Mouse (Mus musculus): ENCODE data around the gene Med11. TPM values are rescaled to one million over a fixed set of nuclear protein-coding genes. Genes with fewer than 3 reads are reported as not detected.

Med11 gene
- polyA plus RNA-seq, 1 experiment, result 13.3 TPM

DNA sequence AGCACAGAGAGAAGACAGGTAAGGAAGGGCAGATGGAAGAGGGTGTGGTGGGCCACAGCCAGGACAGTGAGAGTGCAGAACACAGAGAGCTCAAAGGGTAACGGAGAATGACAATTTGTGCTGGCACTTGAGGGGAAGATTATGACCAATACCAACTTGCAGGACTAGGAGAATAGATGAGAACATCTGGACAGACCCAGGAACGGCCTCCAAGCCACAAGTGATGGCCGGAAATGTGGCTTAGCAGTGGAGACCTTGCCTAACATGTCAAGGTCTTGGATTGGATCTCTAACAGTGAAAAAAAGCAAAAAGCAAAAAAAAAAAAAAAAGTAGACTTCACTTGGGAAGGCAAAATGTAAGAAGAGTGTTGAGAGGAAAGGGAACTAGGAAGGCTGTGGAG lies 18.0 kb downstream of the Med11 start:
- no peak for TF ChIP-seq GATA1 (IDR thresholded peaks at IDR 0.05; ENCODE audit: low read length)

DNA sequence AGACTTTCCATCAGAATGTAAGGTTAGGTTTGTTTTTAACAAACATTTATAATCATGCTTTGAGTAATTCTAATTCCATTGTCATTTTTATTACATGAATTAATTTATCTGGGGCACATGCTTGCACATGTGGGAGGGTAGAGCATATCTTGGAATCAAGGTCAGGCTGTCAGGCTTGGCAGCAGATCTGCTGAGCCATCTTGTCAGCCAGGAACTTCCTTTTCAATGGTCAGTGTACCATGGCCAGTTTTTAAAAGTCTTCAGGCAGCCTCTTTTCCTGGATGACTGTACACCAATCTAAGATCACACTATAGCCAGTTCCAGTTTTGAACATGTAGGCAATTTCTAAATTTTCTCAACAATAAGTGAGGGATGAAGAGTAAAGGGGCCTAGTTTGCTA lies 21.0 kb downstream of the Med11 start:
- TF ChIP-seq GATA1 (IDR thresholded peaks at IDR 0.05; ENCODE audit: low read length), result no peak

DNA sequence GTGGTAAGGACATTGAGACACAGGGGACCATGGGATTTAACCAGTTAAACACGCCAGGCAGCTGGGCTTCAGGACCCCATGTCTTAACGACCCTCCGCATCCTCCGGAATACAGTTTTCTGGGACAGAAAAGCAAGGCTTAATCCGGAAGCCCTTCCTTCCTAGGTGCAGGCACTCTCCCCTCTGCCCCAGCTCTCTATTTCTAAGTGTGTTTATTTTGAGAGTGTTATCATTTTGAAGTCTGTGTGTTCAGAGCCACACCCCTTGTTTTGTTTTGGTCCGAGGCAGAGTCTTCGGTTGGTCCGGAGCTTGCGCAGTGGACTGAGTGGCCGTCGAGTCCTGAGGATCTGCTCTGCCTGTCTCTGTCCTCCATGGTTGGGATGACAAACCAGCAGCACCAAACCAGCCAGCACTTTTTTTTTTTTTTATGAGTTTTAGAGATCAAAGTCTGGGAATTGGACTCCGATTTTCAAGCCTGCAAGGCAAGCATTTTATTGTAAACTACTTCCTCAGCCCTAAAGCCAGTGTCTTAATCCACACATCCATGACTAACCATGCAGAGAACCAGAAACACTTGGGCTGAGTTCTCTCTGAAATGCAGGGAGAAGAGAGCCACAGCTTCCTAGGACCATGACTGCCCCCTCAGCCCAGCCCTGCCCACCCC lies 23.3 kb downstream of the Med11 start:
- no peak for TF ChIP-seq GATA1 (IDR thresholded peaks at IDR 0.05; ENCODE audit: low read length)

DNA sequence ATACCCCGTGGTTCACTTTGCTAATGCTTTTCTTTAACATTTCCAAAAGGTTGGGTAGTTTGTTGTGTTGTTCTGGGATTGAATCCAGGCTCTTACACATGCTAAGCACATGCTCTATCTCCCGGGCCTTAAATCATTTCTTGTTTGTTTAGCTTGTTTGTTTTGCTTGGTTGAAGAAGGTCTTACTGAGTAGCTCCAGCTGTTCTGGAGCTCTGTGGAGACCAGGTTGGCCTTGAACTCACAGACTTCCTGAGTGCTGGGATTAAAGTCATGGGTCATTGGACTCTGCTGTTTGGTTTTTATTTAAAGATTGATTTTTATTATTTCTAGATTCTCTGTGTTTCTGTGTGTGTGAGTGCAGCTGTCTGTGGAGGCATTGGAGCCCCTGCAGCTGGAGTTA lies 33.8 kb downstream of the Med11 start:
- TF ChIP-seq GATA1 (IDR thresholded peaks at IDR 0.05; ENCODE audit: low read length), result no peak

DNA sequence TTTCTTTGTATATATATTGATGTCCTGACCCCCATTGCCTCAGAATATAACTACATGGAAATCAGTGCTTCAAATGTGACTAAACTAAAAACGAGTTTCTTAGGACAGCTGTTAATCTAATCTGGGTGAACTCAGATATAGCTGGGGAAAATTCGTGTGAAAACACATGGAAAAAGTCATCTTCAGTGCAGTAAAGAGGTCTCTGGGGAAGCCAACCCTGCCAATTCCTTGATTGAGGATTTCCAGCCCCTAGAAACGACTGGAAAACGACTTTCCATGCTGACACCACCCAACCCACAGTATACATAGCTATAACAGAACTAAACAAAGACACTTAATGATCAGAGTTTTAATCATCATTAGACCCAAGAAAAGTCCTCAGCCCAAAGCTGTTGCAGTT lies 36.1 kb downstream of the Med11 start:
- no peak for TF ChIP-seq GATA1 (IDR thresholded peaks at IDR 0.05; ENCODE audit: low read length)

DNA sequence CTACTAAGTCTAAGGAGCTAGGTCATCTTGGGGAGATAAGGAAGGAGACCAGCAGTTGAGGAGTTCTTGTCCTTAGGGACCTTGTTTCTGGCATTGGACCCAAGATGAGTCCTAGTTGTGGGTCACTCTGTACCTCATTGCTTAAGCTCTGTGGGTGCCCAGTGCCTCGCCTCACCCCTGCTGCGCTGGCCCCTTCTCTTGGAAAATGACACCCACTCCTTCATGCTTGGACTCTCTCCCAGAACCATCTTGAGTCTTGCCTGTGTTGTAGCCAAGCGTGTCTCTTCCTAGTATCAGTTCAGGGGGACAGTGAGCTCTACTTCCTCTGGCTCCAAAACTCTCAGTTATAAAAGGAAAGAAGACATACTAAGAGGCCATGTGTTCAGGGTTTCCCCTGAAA lies 37.4 kb downstream of the Med11 start:
- TF ChIP-seq GATA1 (IDR thresholded peaks at IDR 0.05; ENCODE audit: low read length), result no peak

DNA sequence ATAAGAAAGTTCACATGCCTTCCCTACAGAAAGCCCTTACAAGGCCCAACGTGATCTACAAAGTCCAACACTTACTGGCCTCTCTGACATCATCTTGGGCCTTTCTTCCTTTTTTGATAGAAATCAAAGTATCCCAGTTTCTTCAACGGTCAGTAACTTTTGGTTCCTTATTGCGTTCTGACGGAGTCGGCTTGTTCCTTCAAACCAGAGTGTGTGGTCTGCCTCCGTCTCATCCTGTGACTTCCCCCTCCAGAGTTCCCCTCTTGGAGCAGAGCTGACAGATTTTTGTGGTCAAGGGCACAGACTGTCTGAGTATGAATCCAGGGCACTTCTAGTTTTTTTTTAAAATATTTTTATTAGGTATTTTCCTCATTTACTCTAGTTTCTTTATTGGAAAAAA lies 38.0 kb downstream of the Med11 start:
- no peak for TF ChIP-seq GATA1 (IDR thresholded peaks at IDR 0.05; ENCODE audit: low read length)

DNA sequence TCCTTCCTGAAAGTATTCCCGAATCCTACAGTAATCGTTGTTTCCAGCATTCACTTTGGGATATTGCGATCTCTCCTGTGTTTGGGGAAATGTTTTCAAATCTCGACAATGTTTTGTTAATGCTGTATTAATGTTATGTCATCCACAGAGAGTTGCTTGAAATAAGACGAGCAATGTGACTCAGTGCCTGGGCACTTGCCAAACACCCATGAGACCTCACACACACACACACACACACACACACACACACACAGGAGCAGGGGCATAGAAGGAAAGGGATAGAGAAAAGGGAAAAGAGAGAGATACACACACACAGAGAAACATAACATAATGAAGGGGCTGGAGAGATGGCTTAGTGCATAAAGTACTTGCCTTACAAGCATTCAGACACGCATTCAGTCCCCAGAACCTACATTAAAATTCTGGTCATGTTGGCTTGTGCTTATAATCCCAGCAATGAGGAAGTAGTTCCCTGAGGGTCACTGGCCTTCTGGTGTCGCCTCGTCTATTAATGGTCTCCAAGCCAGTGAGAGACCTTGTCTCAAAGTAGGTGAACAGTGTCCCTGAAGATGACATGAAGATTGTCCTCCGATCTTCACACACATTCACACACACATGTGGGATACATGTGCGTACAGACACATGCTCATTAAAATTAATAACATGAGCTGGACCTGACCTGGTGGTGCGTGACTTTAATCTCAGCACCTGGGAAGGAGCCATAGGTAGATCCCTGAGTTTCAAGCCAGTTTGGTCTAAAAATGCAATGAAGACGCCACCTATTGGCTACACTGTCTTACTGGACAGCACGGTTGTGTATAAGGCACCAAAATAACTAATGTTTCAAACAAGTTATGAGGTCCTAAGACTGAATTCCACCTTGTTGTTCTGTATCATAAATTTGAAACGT lies 48.1 kb downstream of the Med11 start:
- TF ChIP-seq GATA1 (IDR thresholded peaks at IDR 0.05; ENCODE audit: low read length), result no peak

DNA sequence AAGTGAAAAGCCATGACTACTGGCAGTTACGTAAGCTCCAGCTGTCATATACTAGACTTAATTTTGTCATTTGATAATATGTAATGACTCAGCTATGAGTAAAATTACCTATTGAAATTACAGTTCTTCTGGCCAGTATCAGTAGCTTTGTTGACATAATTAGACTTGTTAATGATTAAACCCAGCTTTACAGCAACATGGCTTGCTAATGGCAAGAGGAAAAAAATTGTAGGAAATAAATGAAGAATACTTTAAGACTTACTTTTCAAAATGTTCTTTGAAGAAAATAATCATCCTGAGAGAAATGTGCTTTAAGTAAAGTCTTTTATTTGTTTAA lies 48.7 kb downstream of the Med11 start:
- no peak for TF ChIP-seq GATA1 (IDR thresholded peaks at IDR 0.05; ENCODE audit: low read length)

DNA sequence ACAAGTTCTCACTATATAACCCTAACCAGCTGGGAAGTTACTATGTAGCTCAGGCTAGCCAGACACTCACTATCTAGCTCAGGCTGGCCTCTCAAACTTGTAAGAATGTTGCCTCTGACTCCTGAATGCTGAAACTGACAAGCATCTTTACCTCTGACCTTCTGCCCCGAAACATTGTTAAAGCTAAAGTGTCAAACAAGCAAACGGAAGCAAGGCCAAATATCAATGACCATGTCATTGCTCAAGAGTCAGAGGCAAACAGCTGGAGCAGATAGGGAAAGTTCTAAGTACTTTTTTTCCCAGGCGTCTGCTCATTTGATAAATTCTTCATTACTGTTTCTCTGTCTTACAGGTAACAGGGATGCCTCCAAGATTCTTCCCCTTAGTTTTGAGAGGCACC lies 50.3 kb downstream of the Med11 start:
- TF ChIP-seq GATA1 (IDR thresholded peaks at IDR 0.05; ENCODE audit: low read length), result no peak

Other genes with a start within 250 kb of the Med11 start
- not detected in 2 replicates for gene Slc16a11, start 239.2 kb upstream of the Med11 start, polyA plus RNA-seq (2012)
- gene Slc16a13, start 230.9 kb upstream of the Med11 start, polyA plus RNA-seq (2012), result 9.2 and 12.0 TPM in 2 replicates
- not detected in 2 replicates for gene Bcl6b, start 222.1 kb upstream of the Med11 start, polyA plus RNA-seq (2012)
- gene 0610010K14Rik, start 214.0 kb upstream of the Med11 start, polyA plus RNA-seq (2012), result 88.8 and 123 TPM in 2 replicates
- 3.5 and 4.8 TPM in 2 replicates for gene Gm21988, start 212.1 kb upstream of the Med11 start, polyA plus RNA-seq (2012)
- gene Rnasek, start 212.1 kb upstream of the Med11 start, polyA plus RNA-seq (2012), result 142 and 145 TPM in 2 replicates
- not detected in 2 replicates for gene Alox12, start 196.6 kb upstream of the Med11 start, polyA plus RNA-seq (2012)
- not detected in 2 replicates for gene Alox12e, start 129.3 kb upstream of the Med11 start, polyA plus RNA-seq (2012)
- not detected in 2 replicates for gene Alox15, start 99.9 kb upstream of the Med11 start, polyA plus RNA-seq (2012)
- gene Pelp1, start 41.9 kb upstream of the Med11 start, polyA plus RNA-seq (2012), result 97.1 and 115 TPM in 2 replicates
- 202 and 316 TPM in 2 replicates for gene Arrb2, start 19.3 kb upstream of the Med11 start, polyA plus RNA-seq (2012)
- not detected in 2 replicates for gene Zmynd15, start 7.5 kb downstream of the Med11 start, polyA plus RNA-seq (2012)
- not detected in 2 replicates for gene Cxcl16, start 8.1 kb downstream of the Med11 start, polyA plus RNA-seq (2012)
- gene Tm4sf5, start 53.3 kb downstream of the Med11 start, polyA plus RNA-seq (2012), result not detected in 2 replicates
- not detected in 2 replicates for gene Vmo1, start 62.7 kb downstream of the Med11 start, polyA plus RNA-seq (2012)
- not detected in 2 replicates for gene Gltpd2, start 67.3 kb downstream of the Med11 start, polyA plus RNA-seq (2012)
- 201 and 213 TPM in 2 replicates for gene Psmb6, start 73.4 kb downstream of the Med11 start, polyA plus RNA-seq (2012)
- gene Gm40193, start 81.0 kb downstream of the Med11 start, polyA plus RNA-seq (2012), result not detected in 2 replicates
- 0.02 and 0.04 TPM in 2 replicates for gene Pld2, start 88.1 kb downstream of the Med11 start, polyA plus RNA-seq (2012)
- 99.2 and 116 TPM in 2 replicates for gene Mink1, start 111.0 kb downstream of the Med11 start, polyA plus RNA-seq (2012)
- gene 4930544D05Rik, start 163.9 kb downstream of the Med11 start, polyA plus RNA-seq (2012), result not detected in 2 replicates
- gene Chrne, start 167.3 kb downstream of the Med11 start, polyA plus RNA-seq (2012), result not detected in 2 replicates
- 30.8 and 34.3 TPM in 2 replicates for gene Gp1ba, start 187.2 kb downstream of the Med11 start, polyA plus RNA-seq (2012)
- 82.3 and 110 TPM in 2 replicates for gene Rnf167, start 195.3 kb downstream of the Med11 start, polyA plus RNA-seq (2012)
- 98.8 and 132 TPM in 2 replicates for gene Slc25a11, start 195.6 kb downstream of the Med11 start, polyA plus RNA-seq (2012)
- gene Pfn1, start 202.7 kb downstream of the Med11 start, polyA plus RNA-seq (2012), result 4,535 and 5,925 TPM in 2 replicates
- 3.4 and 6.5 TPM in 2 replicates for gene Eno3, start 205.3 kb downstream of the Med11 start, polyA plus RNA-seq (2012)
- gene Spag7, start 217.5 kb downstream of the Med11 start, polyA plus RNA-seq (2012), result 207 and 222 TPM in 2 replicates
- 18.0 and 30.8 TPM in 2 replicates for gene Camta2, start 236.2 kb downstream of the Med11 start, polyA plus RNA-seq (2012)
- 0.17 and 0.21 TPM in 2 replicates for gene Inca1, start 248.2 kb downstream of the Med11 start, polyA plus RNA-seq (2012)
- gene Kif1c, start 248.6 kb downstream of the Med11 start, polyA plus RNA-seq (2012), result 32.5 and 39.5 TPM in 2 replicates

All from G1E-ER4 (cell line).